Mouse (Mus musculus): ENCODE results near the gene Marc1. TPM values are rescaled to one million over a fixed set of nuclear protein-coding genes. Genes with fewer than 3 reads are reported as not detected.

Marc1 gene
- polyA plus RNA-seq, 1 experiment = not detected

DNA sequence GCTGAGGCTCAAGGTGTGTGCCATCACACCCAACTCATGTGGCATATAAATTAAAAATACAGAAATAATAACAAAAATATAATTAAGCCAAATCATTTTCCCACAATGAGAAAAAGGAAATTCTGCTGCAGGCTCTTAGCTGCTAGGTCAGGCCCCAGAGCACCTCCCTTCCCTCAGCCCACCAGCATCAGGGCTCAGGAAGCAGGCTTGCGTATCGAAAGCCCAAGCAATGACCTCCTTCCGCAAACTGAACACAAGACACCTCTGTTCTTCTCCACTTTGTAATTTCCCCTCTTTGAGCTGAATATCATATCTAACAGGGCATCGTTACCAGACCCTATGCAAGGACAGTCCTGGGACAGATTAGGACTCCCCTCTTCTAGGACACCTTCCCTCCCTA is 5.4 kb downstream of the Marc1 start:
- Histone ChIP-seq H3K36me3 (ENCODE audit: control insufficient read depth, insufficient read depth, low read length) (no peaks in the 10 kb centered on the region), H3K4me3 (ENCODE audit: control insufficient read depth, low read depth, low read length) (no peak overlapping the region), H3K27me3 (ENCODE audit: control insufficient read depth, insufficient read depth, low read length) (no peaks in the 10 kb centered on the region), H3K27ac (ENCODE audit: control insufficient read depth, insufficient read depth, low read depth, low read length) (no peak overlapping the region), H3K4me1 (ENCODE audit: control insufficient read depth, insufficient read depth, low read length) (peaks cover 1% of the 10 kb centered on the region)
- TF ChIP-seq POLR2A (IDR thresholded peaks at IDR 0.05; ENCODE audit: control insufficient read depth, low read depth, low read length) = no peak
- no peak for TF ChIP-seq CTCF (IDR thresholded peaks at IDR 0.05; ENCODE audit: control insufficient read depth, insufficient read depth, insufficient replicate concordance, low read depth, low read length)

- TF ChIP-seq POLR2A (IDR thresholded peaks at IDR 0.05; ENCODE audit: control insufficient read depth, low read depth, low read length) = no peak
- peak; percentile 53; the same call in 1 of the 2 replicates for TF ChIP-seq CTCF (IDR thresholded peaks at IDR 0.05; ENCODE audit: control insufficient read depth, insufficient read depth, insufficient replicate concordance, low read depth, low read length)
- no peak overlapping the region; the same call in 1 of the 2 replicates for H3K4me3 ChIP-seq (ENCODE audit: control insufficient read depth, low read depth, low read length)
- H3K36me3 ChIP-seq (ENCODE audit: control insufficient read depth, insufficient read depth, low read length) = no peaks in the 10 kb centered on the region
- H3K4me1 ChIP-seq (ENCODE audit: control insufficient read depth, insufficient read depth, low read length) = peaks cover 8% of the 10 kb centered on the region
- no peaks in the 10 kb centered on the region for H3K27me3 ChIP-seq (ENCODE audit: control insufficient read depth, insufficient read depth, low read length)
- no peak overlapping the region for H3K27ac ChIP-seq (ENCODE audit: control insufficient read depth, insufficient read depth, low read depth, low read length)
Measured at GRCm38 (mm10) chr1:184793163-184793876, 17.8 kb downstream of the Marc1 start.

DNA sequence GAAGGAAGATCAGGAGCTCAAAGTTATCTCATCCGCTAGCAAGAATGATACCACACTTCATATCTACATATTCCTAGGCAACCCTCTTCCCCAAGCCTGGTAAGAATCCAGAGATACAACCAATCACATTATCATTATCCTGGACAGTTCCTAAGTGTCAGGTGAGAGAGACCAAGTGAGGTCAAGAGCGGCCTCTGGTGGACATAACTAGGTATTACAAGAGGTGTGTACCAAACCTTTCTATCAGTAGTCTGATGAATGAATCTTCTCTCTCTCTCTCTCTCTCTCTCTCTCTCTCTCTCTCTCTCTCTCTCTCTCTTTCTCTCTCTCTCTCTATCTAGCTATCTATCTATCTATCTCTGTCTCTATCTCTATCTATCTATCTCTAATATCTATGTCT is 20.0 kb downstream of the Marc1 start:
- H3K27me3 ChIP-seq (ENCODE audit: control insufficient read depth, insufficient read depth, low read length) = no peaks in the 10 kb centered on the region
- H3K27ac ChIP-seq (ENCODE audit: control insufficient read depth, insufficient read depth, low read depth, low read length) = no peak overlapping the region
- H3K4me1 ChIP-seq (ENCODE audit: control insufficient read depth, insufficient read depth, low read length) = peaks cover 11% of the 10 kb centered on the region
- H3K36me3 ChIP-seq (ENCODE audit: control insufficient read depth, insufficient read depth, low read length) = no peaks in the 10 kb centered on the region
- peak; percentile 26; the same call in 1 of the 2 replicates for TF ChIP-seq CTCF (IDR thresholded peaks at IDR 0.05; ENCODE audit: control insufficient read depth, insufficient read depth, insufficient replicate concordance, low read depth, low read length)
- no peak for TF ChIP-seq POLR2A (IDR thresholded peaks at IDR 0.05; ENCODE audit: control insufficient read depth, low read depth, low read length)
- no peak overlapping the region for H3K4me3 ChIP-seq (ENCODE audit: control insufficient read depth, low read depth, low read length)

GRCm38 (mm10) chr1:184786376-184787151 is 24.5 kb downstream of the Marc1 start:
- Histone ChIP-seq H3K36me3 (ENCODE audit: control insufficient read depth, insufficient read depth, low read length) (no peaks in the 10 kb centered on the region), H3K27me3 (ENCODE audit: control insufficient read depth, insufficient read depth, low read length) (no peaks in the 10 kb centered on the region), H3K4me1 (ENCODE audit: control insufficient read depth, insufficient read depth, low read length) (peaks cover 3% of the 10 kb centered on the region), H3K4me3 (ENCODE audit: control insufficient read depth, low read depth, low read length) (no peak overlapping the region), H3K27ac (ENCODE audit: control insufficient read depth, insufficient read depth, low read depth, low read length) (peak overlapping the region; percentile 44)
- TF ChIP-seq CTCF (IDR thresholded peaks at IDR 0.05; ENCODE audit: control insufficient read depth, insufficient read depth, insufficient replicate concordance, low read depth, low read length) (no peak), POLR2A (IDR thresholded peaks at IDR 0.05; ENCODE audit: control insufficient read depth, low read depth, low read length) (no peak)

- TF ChIP-seq POLR2A (IDR thresholded peaks at IDR 0.05; ENCODE audit: control insufficient read depth, low read depth, low read length) = no peak
- no peak for TF ChIP-seq CTCF (IDR thresholded peaks at IDR 0.05; ENCODE audit: control insufficient read depth, insufficient read depth, insufficient replicate concordance, low read depth, low read length)
- Histone ChIP-seq H3K27ac (ENCODE audit: control insufficient read depth, insufficient read depth, low read depth, low read length) (no peak overlapping the region), H3K27me3 (ENCODE audit: control insufficient read depth, insufficient read depth, low read length) (no peaks in the 10 kb centered on the region), H3K36me3 (ENCODE audit: control insufficient read depth, insufficient read depth, low read length) (no peaks in the 10 kb centered on the region), H3K4me3 (ENCODE audit: control insufficient read depth, low read depth, low read length) (no peak overlapping the region), H3K4me1 (ENCODE audit: control insufficient read depth, insufficient read depth, low read length) (peaks cover 3% of the 10 kb centered on the region)
Measured at GRCm38 (mm10) chr1:184783641-184784040, 27.5 kb downstream of the Marc1 start.

- no peak for TF ChIP-seq POLR2A (IDR thresholded peaks at IDR 0.05; ENCODE audit: control insufficient read depth, low read depth, low read length)
- TF ChIP-seq CTCF (IDR thresholded peaks at IDR 0.05; ENCODE audit: control insufficient read depth, insufficient read depth, insufficient replicate concordance, low read depth, low read length) = no peak
- Histone ChIP-seq H3K27me3 (ENCODE audit: control insufficient read depth, insufficient read depth, low read length) (no peaks in the 10 kb centered on the region), H3K4me3 (ENCODE audit: control insufficient read depth, low read depth, low read length) (no peak overlapping the region), H3K4me1 (ENCODE audit: control insufficient read depth, insufficient read depth, low read length) (peaks cover 4% of the 10 kb centered on the region), H3K27ac (ENCODE audit: control insufficient read depth, insufficient read depth, low read depth, low read length) (no peak overlapping the region), H3K36me3 (ENCODE audit: control insufficient read depth, insufficient read depth, low read length) (no peaks in the 10 kb centered on the region)
Measured at GRCm38 (mm10) chr1:184782161-184782513, 29.0 kb downstream of the Marc1 start.

All from testis, adult 2 months (tissue).